Mouse (Mus musculus) CH12.LX (cell line): Measurements from ENCODE around the gene Cldn18. TPM values are rescaled to one million over a fixed set of nuclear protein-coding genes. Genes with fewer than 3 reads are reported as not detected.
A peak's percentile ranks its signal among the peaks of the same experiment; 100 is the strongest.

Experiments used
- DNase-seq: peaks from one replicate; pipeline ENCODE4 v3.0.0-alpha.2; 2013; ENCODE audit errors: extremely low read depth
- H3K27ac ChIP-seq: 2 replicates; pipeline ENCODE4 v1.5.1; 2012; ENCODE audit warnings: low read depth, mild to moderate bottlenecking, control low read depth, moderate library complexity; ENCODE audit not compliant: insufficient read depth
- H3K27me3 ChIP-seq: replicated peaks from 2 replicates; pipeline ENCODE3; 2012; ENCODE audit warnings: inconsistent platforms
- H3K36me3 ChIP-seq, 2 experiments: replicated peaks in 1 of 2; 2 replicates each; pipeline versions ENCODE3 to v1.6.1; 2012; ENCODE audit warnings: inconsistent platforms in 1 of 2, low read length in 1 of 2, mild to moderate bottlenecking in 1 of 2, mixed read lengths in 1 of 2, moderate library complexity in 1 of 2; ENCODE audit not compliant: control insufficient read depth in 1 of 2, insufficient read depth in 1 of 2
- H3K4me1 ChIP-seq, 2 experiments: 2 replicates each; pipeline ENCODE4 v1.6.1; 2012; ENCODE audit warnings: inconsistent platforms in 1 of 2, moderate library complexity in 1 of 2; ENCODE audit not compliant: insufficient read depth in 2 of 2, control insufficient read depth in 1 of 2
- H3K4me2 ChIP-seq: 2 replicates; pipeline ENCODE4 v1.6.1; 2012; ENCODE audit warnings: low read depth, mild to moderate bottlenecking, control low read depth; ENCODE audit not compliant: poor library complexity, insufficient read depth, severe bottlenecking
- H3K4me3 ChIP-seq, 3 experiments: fragments of 150-350 bp in 1 of 3; sonication (generic) in 1 of 3; replicated peaks in 1 of 3; 2 replicates each; pipeline versions ENCODE3 to v1.5.1; 2011 to 2012; ENCODE audit warnings: low read depth in 2 of 3, low read length in 2 of 3, mild to moderate bottlenecking in 2 of 3, moderate library complexity in 2 of 3, control low read depth in 1 of 3, improper control_type of control experiment in 1 of 3, inconsistent platforms in 1 of 3, mixed read lengths in 1 of 3; ENCODE audit not compliant: poor library complexity in 1 of 3
- H3K79me2 ChIP-seq: replicated peaks from 2 replicates; pipeline ENCODE4 v1.6.1; 2012; ENCODE audit warnings: mild to moderate bottlenecking, moderate library complexity; ENCODE audit not compliant: control insufficient read depth, poor library complexity, insufficient read depth, severe bottlenecking; ENCODE audit errors: extremely low read depth
- H3K9ac ChIP-seq: 2 replicates; pipeline ENCODE4 v1.6.1; 2012; ENCODE audit warnings: low read depth, mild to moderate bottlenecking, control low read depth, moderate library complexity; ENCODE audit not compliant: insufficient read depth
- H3K9me3 ChIP-seq: replicated peaks from 2 replicates; pipeline ENCODE3; 2012; ENCODE audit warnings: low read length, inconsistent platforms, mixed read lengths
- BHLHE40 ChIP-seq: IDR thresholded peaks from 2 replicates; pipeline ENCODE4 v1.6.1; 2011; ENCODE audit warnings: mild to moderate bottlenecking, low read depth, low read length, improper control_type of control experiment
- CHD2 ChIP-seq: IDR thresholded peaks from 2 replicates; pipeline ENCODE4 v1.6.1; 2011; ENCODE audit warnings: low read length, improper control_type of control experiment
- CTCF ChIP-seq, 2 experiments: IDR thresholded peaks in 1 of 2; conservative IDR thresholded peaks in 1 of 2; 2 replicates each; pipeline ENCODE4 v1.5.1; 2011 to 2012; ENCODE audit warnings: low read depth in 2 of 2, low read length in 2 of 2, improper control_type of control experiment in 1 of 2, inconsistent platforms in 1 of 2, mild to moderate bottlenecking in 1 of 2, moderate library complexity in 1 of 2
- E2F4 ChIP-seq: IDR thresholded peaks from 2 replicates; pipeline ENCODE4 v1.6.1; 2011; ENCODE audit warnings: low read depth, low read length, improper control_type of control experiment; ENCODE audit not compliant: insufficient replicate concordance
- ETS1 ChIP-seq: conservative IDR thresholded peaks from 2 replicates; pipeline ENCODE4 v1.6.1; 2012; ENCODE audit warnings: low read depth, mild to moderate bottlenecking, inconsistent platforms, low read length, improper control_type of control experiment, moderate library complexity
- GABPA ChIP-seq: IDR thresholded peaks from 2 replicates; pipeline ENCODE4 v1.6.1; 2012; ENCODE audit warnings: low read depth, low read length, improper control_type of control experiment, inconsistent platforms; ENCODE audit not compliant: insufficient replicate concordance
- HCFC1 ChIP-seq: IDR thresholded peaks from 2 replicates; pipeline ENCODE4 v1.6.1; 2012; ENCODE audit warnings: low read depth, mild to moderate bottlenecking, inconsistent platforms, low read length, improper control_type of control experiment
- JUN ChIP-seq: IDR thresholded peaks from 2 replicates; pipeline ENCODE4 v1.6.1; 2011; ENCODE audit warnings: low read depth, mild to moderate bottlenecking, low read length, improper control_type of control experiment, moderate library complexity; ENCODE audit not compliant: insufficient read depth
- KAT2A ChIP-seq: IDR thresholded peaks from 2 replicates; pipeline ENCODE4 v1.6.1; 2012; ENCODE audit warnings: low read length, improper control_type of control experiment, inconsistent platforms; ENCODE audit not compliant: insufficient replicate concordance
- MAZ ChIP-seq: IDR thresholded peaks from 2 replicates; pipeline ENCODE4 v1.6.1; 2012; ENCODE audit warnings: low read depth, mild to moderate bottlenecking, inconsistent platforms, low read length, improper control_type of control experiment, moderate library complexity
- MXI1 ChIP-seq: IDR thresholded peaks from 2 replicates; pipeline ENCODE4 v1.6.1; 2011; ENCODE audit warnings: mild to moderate bottlenecking, low read depth, low read length, improper control_type of control experiment
- NELFE ChIP-seq: IDR thresholded peaks from 2 replicates; pipeline ENCODE4 v1.6.1; 2011; ENCODE audit warnings: low read depth, low read length, improper control_type of control experiment
- NRF1 ChIP-seq: IDR thresholded peaks from 2 replicates; pipeline ENCODE4 v1.6.1; 2014; ENCODE audit warnings: low read depth, mild to moderate bottlenecking, inconsistent platforms, low read length, improper control_type of control experiment, moderate library complexity
- PAX5 ChIP-seq: IDR thresholded peaks from 2 replicates; pipeline ENCODE4 v1.6.1; 2012; ENCODE audit warnings: low read length, inconsistent platforms, mixed read lengths
- POLR2AphosphoS2 ChIP-seq: IDR thresholded peaks from 2 replicates; pipeline ENCODE4 v1.6.1; 2011; ENCODE audit warnings: low read depth, low read length, improper control_type of control experiment
- RAD21 ChIP-seq: IDR thresholded peaks from 2 replicates; pipeline ENCODE4 v1.6.1; 2011; ENCODE audit warnings: low read depth, mild to moderate bottlenecking, low read length, improper control_type of control experiment, moderate library complexity
- SMC3 ChIP-seq: IDR thresholded peaks from 2 replicates; pipeline ENCODE4 v1.6.1; 2011; ENCODE audit warnings: low read depth, low read length, improper control_type of control experiment
- TBP ChIP-seq: conservative IDR thresholded peaks from 2 replicates; pipeline ENCODE4 v1.6.1; 2011; ENCODE audit warnings: low read depth, low read length, improper control_type of control experiment
- TCF12 ChIP-seq: IDR thresholded peaks from 2 replicates; pipeline ENCODE4 v1.6.1; 2014; ENCODE audit warnings: low read depth, mild to moderate bottlenecking, inconsistent platforms, low read length, improper control_type of control experiment
- USF1 ChIP-seq: IDR thresholded peaks from 2 replicates; pipeline ENCODE4 v1.6.1; 2014; ENCODE audit warnings: low read depth, mild to moderate bottlenecking, inconsistent platforms, low read length, improper control_type of control experiment
- ZC3H11A ChIP-seq: IDR thresholded peaks from 2 replicates; pipeline ENCODE4 v1.6.1; 2012; ENCODE audit warnings: low read depth, mild to moderate bottlenecking, inconsistent platforms, low read length, improper control_type of control experiment
- ZMIZ1 ChIP-seq: IDR thresholded peaks from 2 replicates; pipeline ENCODE4 v1.6.1; 2012; ENCODE audit warnings: low read depth, mild to moderate bottlenecking, inconsistent platforms, low read length, improper control_type of control experiment
- dilution Hi-C: fragments of 300-500 bp; cut with MboI; formaldehyde crosslinking; loops from 2 replicates; pipeline ENCODE4 v1.14.3; 2020; ENCODE audit warnings: low sequenced_read_pairs; ENCODE audit not compliant: extremely low pct_unique_long_range_greater_than_20kb, extremely low pct_ligation_motif_present
- in situ Hi-C: fragments of 300-500 bp; cut with MboI; formaldehyde crosslinking; loops from 3 replicates; pipeline ENCODE4 v1.14.3; 2019; ENCODE audit warnings: low sequenced_read_pairs, low pct_ligation_motif_present, low pct_unique_long_range_greater_than_20kb, mixed read lengths
- polyA plus RNA-seq: library from polyadenylated mRNA; unstranded; fragments of >175 nt; gene quantifications from 2 replicates; pipeline ENCODE4 v1.2.1, GENCODE M21; 2012; ENCODE audit warnings: low read depth; ENCODE audit not compliant: insufficient read length
- total RNA-seq, 2 experiments: library from RNA; depleted of rRNA; stranded (reverse); fragments of 300-350 nt in 1 of 2; fragments of >200 nt in 1 of 2; gene quantifications; 2 replicates each; pipeline ENCODE4 v1.2.3; 2012 to 2014

Cldn18 gene
- total and polyA plus RNA-seq, 3 experiments, result not detected

- peak; percentile 13 for DNase-seq
- Histone ChIP-seq H3K4me3 (no peak overlapping the region), H3K4me2 (no peak overlapping the region), H3K9me3 (peaks cover 8% of the 10 kb centered on the region), H3K36me3 (no peaks in the 10 kb centered on the region), H3K27me3 (peaks cover 2% of the 10 kb centered on the region), H3K27ac (no peak overlapping the region), H3K79me2 (no peaks in the 10 kb centered on the region), H3K4me1 (no peaks in the 10 kb centered on the region), H3K9ac (no peak overlapping the region)
- dilution Hi-C loops, result no loop called here
- TF ChIP-seq TBP (no peak), MXI1 (no peak), POLR2AphosphoS2 (no peak), BHLHE40 (no peak), ZC3H11A (no peak), NELFE (no peak), JUN (no peak), USF1 (no peak), KAT2A (no peak), ZMIZ1 (no peak), PAX5 (no peak), MAZ (no peak), SMC3 (no peak), TCF12 (no peak), NRF1 (no peak)
- in situ Hi-C loops, result no loop called here
These were observed 17.2 kb downstream of the Cldn18 start for GRCm38 (mm10) chr9:99699752-99700389.

GRCm38 (mm10) chr9:99694961-99695360 is 22.1 kb downstream of the Cldn18 start:
- Histone ChIP-seq H3K4me3 (no peak overlapping the region), H3K9ac (no peak overlapping the region), H3K9me3 (peaks cover 9% of the 10 kb centered on the region), H3K36me3 (no peaks in the 10 kb centered on the region), H3K27me3 (peaks cover 3% of the 10 kb centered on the region), H3K79me2 (no peaks in the 10 kb centered on the region), H3K4me2 (no peak overlapping the region), H3K4me1 (no peaks in the 10 kb centered on the region), H3K27ac (no peak overlapping the region)
- dilution Hi-C loops, result no loop called here
- in situ Hi-C loops, result no loop called here
- no peak for DNase-seq
- TF ChIP-seq GABPA, result no peak
- TF ChIP-seq ETS1, result no peak
- TF ChIP-seq CHD2, result no peak
- TF ChIP-seq E2F4, result no peak
- no peak for TF ChIP-seq HCFC1
- no peak for TF ChIP-seq KAT2A
- no peak for TF ChIP-seq POLR2AphosphoS2
- no peak for TF ChIP-seq ZC3H11A
- no peak for TF ChIP-seq RAD21
- TF ChIP-seq CTCF (conservative IDR thresholded peaks at IDR 0.05 in 1 of 2, IDR thresholded peaks at IDR 0.05 in 1 of 2; ENCODE audit: low read depth in 2 of 2, low read length in 2 of 2), result no peak
